Mouse (Mus musculus): Measurements from ENCODE around the gene C1galt1c1. TPM values are rescaled to one million over a fixed set of nuclear protein-coding genes. Genes with fewer than 3 reads are reported as not detected.

The C1galt1c1 gene
- polyA plus RNA-seq, 1 experiment from 2014 or later, result 29.6 TPM

- no peaks in the 10 kb centered on the region for H3K9me3 ChIP-seq (replicated peaks; ENCODE audit: control insufficient read depth, low read length)
- no peaks in the 10 kb centered on the region for H3K36me3 ChIP-seq (ENCODE audit: control insufficient read depth, insufficient read depth, low read length)
- H3K9ac ChIP-seq (ENCODE audit: low read depth, low read length), result no peak overlapping the region
- no peak overlapping the region for H3K4me3 ChIP-seq (ENCODE audit: low read depth, low read length)
- 64% methylated on average over 4 of the region's 4 CpGs for WGBS (ENCODE audit: insufficient replicate concordance)
- no peak for ATAC-seq (replicated peaks; ENCODE audit: insufficient number of reproducible peaks, low FRiP score, low TSS enrichment)
- H3K27me3 ChIP-seq (ENCODE audit: control insufficient read depth, insufficient read depth, low read length), result no peaks in the 10 kb centered on the region
- no peak overlapping the region for H3K4me2 ChIP-seq
- H3K4me1 ChIP-seq (ENCODE audit: control insufficient read depth, insufficient read depth, low read length), result no peaks in the 10 kb centered on the region
- H3K27ac ChIP-seq (ENCODE audit: low read depth, low read length), result no peak overlapping the region
Observed at GRCm38 (mm10) chrX:38642183-38642582, 7.3 kb upstream of the C1galt1c1 start.

- WGBS (ENCODE audit: insufficient replicate concordance), result 40% methylated on average over 4 of the region's 4 CpGs
- ATAC-seq (replicated peaks; ENCODE audit: insufficient number of reproducible peaks, low FRiP score, low TSS enrichment), result no peak
- no peak overlapping the region for H3K9ac ChIP-seq (ENCODE audit: low read depth, low read length)
- no peaks in the 10 kb centered on the region for H3K36me3 ChIP-seq (ENCODE audit: control insufficient read depth, insufficient read depth, low read length)
- no peaks in the 10 kb centered on the region for H3K9me3 ChIP-seq (replicated peaks; ENCODE audit: control insufficient read depth, low read length)
- no peaks in the 10 kb centered on the region for H3K27me3 ChIP-seq (ENCODE audit: control insufficient read depth, insufficient read depth, low read length)
- H3K4me3 ChIP-seq (ENCODE audit: low read depth, low read length), result no peak overlapping the region
- no peak overlapping the region for H3K27ac ChIP-seq (ENCODE audit: low read depth, low read length)
- no peak overlapping the region for H3K4me2 ChIP-seq
- H3K4me1 ChIP-seq (ENCODE audit: control insufficient read depth, insufficient read depth, low read length), result no peaks in the 10 kb centered on the region
Observed at GRCm38 (mm10) chrX:38641435-38641834, 6.5 kb upstream of the C1galt1c1 start.

GRCm38 (mm10) chrX:38635638-38635931 lies 698 bp upstream of the C1galt1c1 start:
- no peaks in the 10 kb centered on the region for H3K27me3 ChIP-seq (ENCODE audit: control insufficient read depth, insufficient read depth, low read length)
- no peaks in the 10 kb centered on the region for H3K9me3 ChIP-seq (replicated peaks; ENCODE audit: control insufficient read depth, low read length)
- peak overlapping the region; percentile 54 for H3K4me2 ChIP-seq
- no peak for ATAC-seq (replicated peaks; ENCODE audit: insufficient number of reproducible peaks, low FRiP score, low TSS enrichment)
- H3K36me3 ChIP-seq (ENCODE audit: control insufficient read depth, insufficient read depth, low read length), result no peaks in the 10 kb centered on the region
- H3K4me3 ChIP-seq (ENCODE audit: low read depth, low read length), result peak overlapping the region; percentile 55
- no peaks in the 10 kb centered on the region for H3K4me1 ChIP-seq (ENCODE audit: control insufficient read depth, insufficient read depth, low read length)
- H3K9ac ChIP-seq (ENCODE audit: low read depth, low read length), result no peak overlapping the region
- no peak overlapping the region for H3K27ac ChIP-seq (ENCODE audit: low read depth, low read length)

- peak overlapping the region; percentile 72 for H3K4me2 ChIP-seq
- H3K27ac ChIP-seq (ENCODE audit: low read depth, low read length), result peak overlapping the region; percentile 62
- H3K9me3 ChIP-seq (replicated peaks; ENCODE audit: control insufficient read depth, low read length), result no peaks in the 10 kb centered on the region
- WGBS (ENCODE audit: insufficient replicate concordance), result 21% methylated on average over 3 of the region's 3 CpGs
- H3K9ac ChIP-seq (ENCODE audit: low read depth, low read length), result peak overlapping the region; percentile 71
- H3K36me3 ChIP-seq (ENCODE audit: control insufficient read depth, insufficient read depth, low read length), result no peaks in the 10 kb centered on the region
- H3K27me3 ChIP-seq (ENCODE audit: control insufficient read depth, insufficient read depth, low read length), result no peaks in the 10 kb centered on the region
- H3K4me1 ChIP-seq (ENCODE audit: control insufficient read depth, insufficient read depth, low read length), result no peaks in the 10 kb centered on the region
- ATAC-seq (replicated peaks; ENCODE audit: insufficient number of reproducible peaks, low FRiP score, low TSS enrichment), result peak; percentile 22; the same call in 1 of the 2 replicates
- H3K4me3 ChIP-seq (ENCODE audit: low read depth, low read length), result peak overlapping the region; percentile 51
Observed at GRCm38 (mm10) chrX:38600995-38601369, 33.9 kb downstream of the C1galt1c1 start.

GRCm38 (mm10) chrX:38600177-38600994 lies 34.5 kb downstream of the C1galt1c1 start, which contains the start of gene Mcts1:
Gene Mcts1 (plus strand): TSS chrX:38600578.
- 21% methylated on average over 26 of the region's 26 CpGs for WGBS (ENCODE audit: insufficient replicate concordance)
- Histone ChIP-seq H3K4me3 (ENCODE audit: low read depth, low read length) (peak within 1 kb of the TSS; percentile 51), H3K4me1 (ENCODE audit: control insufficient read depth, insufficient read depth, low read length) (no peaks in the 10 kb centered on the region), H3K4me2 (peak within 1 kb of the TSS; percentile 72), H3K27me3 (ENCODE audit: control insufficient read depth, insufficient read depth, low read length) (no peaks in the 10 kb centered on the region), H3K27ac (ENCODE audit: low read depth, low read length) (peak within 1 kb of the TSS; percentile 62), H3K9ac (ENCODE audit: low read depth, low read length) (peak within 1 kb of the TSS; percentile 71), H3K36me3 (ENCODE audit: control insufficient read depth, insufficient read depth, low read length) (no peaks in the 10 kb centered on the region), H3K9me3 (replicated peaks; ENCODE audit: control insufficient read depth, low read length) (no peaks in the 10 kb centered on the region)
- peak; percentile 52; the same call in 1 of the 2 replicates for ATAC-seq (replicated peaks; ENCODE audit: insufficient number of reproducible peaks, low FRiP score, low TSS enrichment)

GRCm38 (mm10) chrX:38593180-38593889 lies 41.6 kb downstream of the C1galt1c1 start:
- Histone ChIP-seq H3K4me1 (ENCODE audit: control insufficient read depth, insufficient read depth, low read length) (no peaks in the 10 kb centered on the region), H3K9ac (ENCODE audit: low read depth, low read length) (no peak overlapping the region), H3K27me3 (ENCODE audit: control insufficient read depth, insufficient read depth, low read length) (no peaks in the 10 kb centered on the region), H3K27ac (ENCODE audit: low read depth, low read length) (no peak overlapping the region), H3K9me3 (replicated peaks; ENCODE audit: control insufficient read depth, low read length) (no peaks in the 10 kb centered on the region), H3K4me3 (ENCODE audit: low read depth, low read length) (no peak overlapping the region), H3K4me2 (no peak overlapping the region), H3K36me3 (ENCODE audit: control insufficient read depth, insufficient read depth, low read length) (no peaks in the 10 kb centered on the region)
- WGBS (ENCODE audit: insufficient replicate concordance), result 38% methylated on average over 5 of the region's 5 CpGs
- ATAC-seq (replicated peaks; ENCODE audit: insufficient number of reproducible peaks, low FRiP score, low TSS enrichment), result no peak

- Histone ChIP-seq H3K4me1 (ENCODE audit: control insufficient read depth, insufficient read depth, low read length) (no peaks in the 10 kb centered on the region), H3K9me3 (replicated peaks; ENCODE audit: control insufficient read depth, low read length) (no peaks in the 10 kb centered on the region), H3K4me2 (no peak overlapping the region), H3K9ac (ENCODE audit: low read depth, low read length) (no peak overlapping the region), H3K27me3 (ENCODE audit: control insufficient read depth, insufficient read depth, low read length) (no peaks in the 10 kb centered on the region), H3K4me3 (ENCODE audit: low read depth, low read length) (no peak overlapping the region), H3K36me3 (ENCODE audit: control insufficient read depth, insufficient read depth, low read length) (no peaks in the 10 kb centered on the region), H3K27ac (ENCODE audit: low read depth, low read length) (no peak overlapping the region)
- no peak for ATAC-seq (replicated peaks; ENCODE audit: insufficient number of reproducible peaks, low FRiP score, low TSS enrichment)
- WGBS (ENCODE audit: insufficient replicate concordance), result 74% methylated on average over 3 of the region's 3 CpGs
Observed at GRCm38 (mm10) chrX:38591749-38592148, 43.1 kb downstream of the C1galt1c1 start.

GRCm38 (mm10) chrX:38589827-38590226 lies 45.1 kb downstream of the C1galt1c1 start:
- no peak overlapping the region for H3K9ac ChIP-seq (ENCODE audit: low read depth, low read length)
- no peaks in the 10 kb centered on the region for H3K4me1 ChIP-seq (ENCODE audit: control insufficient read depth, insufficient read depth, low read length)
- ATAC-seq (replicated peaks; ENCODE audit: insufficient number of reproducible peaks, low FRiP score, low TSS enrichment), result no peak
- no peaks in the 10 kb centered on the region for H3K27me3 ChIP-seq (ENCODE audit: control insufficient read depth, insufficient read depth, low read length)
- WGBS (ENCODE audit: insufficient replicate concordance), result 22% methylated on average over 4 of the region's 4 CpGs
- no peaks in the 10 kb centered on the region for H3K9me3 ChIP-seq (replicated peaks; ENCODE audit: control insufficient read depth, low read length)
- no peak overlapping the region for H3K4me3 ChIP-seq (ENCODE audit: low read depth, low read length)
- H3K27ac ChIP-seq (ENCODE audit: low read depth, low read length), result peak overlapping the region; percentile 41; the same call in 1 of the 2 replicates
- H3K36me3 ChIP-seq (ENCODE audit: control insufficient read depth, insufficient read depth, low read length), result no peaks in the 10 kb centered on the region
- no peak overlapping the region for H3K4me2 ChIP-seq

GRCm38 (mm10) chrX:38583261-38583660 lies 51.6 kb downstream of the C1galt1c1 start:
- ATAC-seq (replicated peaks; ENCODE audit: insufficient number of reproducible peaks, low FRiP score, low TSS enrichment), result no peak
- Histone ChIP-seq H3K27ac (ENCODE audit: low read depth, low read length) (no peak overlapping the region), H3K9ac (ENCODE audit: low read depth, low read length) (no peak overlapping the region), H3K4me1 (ENCODE audit: control insufficient read depth, insufficient read depth, low read length) (no peaks in the 10 kb centered on the region), H3K27me3 (ENCODE audit: control insufficient read depth, insufficient read depth, low read length) (no peaks in the 10 kb centered on the region), H3K9me3 (replicated peaks; ENCODE audit: control insufficient read depth, low read length) (no peaks in the 10 kb centered on the region), H3K4me2 (no peak overlapping the region), H3K4me3 (ENCODE audit: low read depth, low read length) (no peak overlapping the region), H3K36me3 (ENCODE audit: control insufficient read depth, insufficient read depth, low read length) (no peaks in the 10 kb centered on the region)
